9 mouse cellular contexts compared by ENCODE assay signal in the genomic region with DNA sequence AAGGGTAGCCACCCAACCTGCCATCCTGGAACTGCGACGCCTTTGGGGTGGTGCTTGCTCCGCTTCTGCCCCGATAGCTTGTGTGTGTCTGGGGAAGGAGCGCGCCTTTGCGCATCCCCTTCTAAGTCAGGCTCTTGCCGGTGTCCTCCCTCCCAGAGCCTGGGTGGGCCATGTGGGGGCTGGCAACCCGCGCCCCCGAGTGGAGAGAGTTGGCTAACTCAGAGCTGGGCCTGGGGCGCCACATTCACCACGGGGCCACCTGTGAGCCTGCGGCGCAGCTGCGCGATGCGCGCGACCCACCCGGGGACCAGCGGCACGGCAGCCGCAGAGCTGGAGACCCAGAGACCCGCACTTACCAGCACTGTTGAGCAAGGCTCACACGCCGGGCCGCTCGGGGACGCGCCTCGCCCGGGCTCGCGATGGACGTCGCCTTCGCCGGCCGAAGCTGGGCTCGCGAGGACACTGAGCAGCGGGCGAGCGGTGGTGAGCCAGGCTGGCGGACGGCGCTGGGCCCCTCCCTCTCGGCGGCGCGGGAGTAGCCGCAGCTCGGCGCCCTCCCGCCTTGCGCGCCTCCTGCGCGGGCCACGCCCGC. TPM values are rescaled to one million over a fixed set of nuclear protein-coding genes. Genes with fewer than 3 reads are reported as not detected.
DNase-seq lines count a peak whose midpoint lies in the region; ATAC-seq and TF ChIP-seq lines count a peak whose summit lies in the region.
"Had no signal": no experiment of that assay in that cellular context is flagged by ENCODE, and none has a peak within 500 bp of the region (broad histone marks: within the 10 kb centered on the region; RNA-seq: fewer than 3 reads in every experiment).

A gene (minus strand): TSS at position 518 of the 592 bp plus-strand sequence.

- peak; percentile 93 for ATAC-seq in hindbrain, postnatal 0 days

- TF ChIP-seq CTCF in hindbrain, postnatal 0 days (IDR thresholded peaks at IDR 0.05; ENCODE audit: low read depth) = no peak

- no peaks in the 10 kb centered on the region for H3K4me1 ChIP-seq in hindbrain, postnatal 0 days (ENCODE audit: insufficient read depth, low read length)

- no peaks in the 10 kb centered on the region for H3K9me3 ChIP-seq in hindbrain, postnatal 0 days (ENCODE audit: low read length)

- peak within 1 kb of the TSS; percentile 82 for H3K4me2 ChIP-seq in hindbrain, postnatal 0 days (ENCODE audit: low read depth, low read length)

- peak within 1 kb of the TSS; percentile 58 for H3K9ac ChIP-seq in hindbrain, postnatal 0 days (replicated peaks; ENCODE audit: low read length)

- H3K36me3 ChIP-seq in hindbrain, postnatal 0 days (ENCODE audit: insufficient read depth, low read length) = no peaks in the 10 kb centered on the region

- peak within 1 kb of the TSS; percentile 74 for H3K27ac ChIP-seq in hindbrain, postnatal 0 days

- H3K4me3 ChIP-seq in hindbrain, postnatal 0 days (ENCODE audit: low read length) = peak within 1 kb of the TSS; percentile 65
- H3K4me3 ChIP-seq: myocyte had no signal

- H3K27me3 ChIP-seq in hindbrain, postnatal 0 days (ENCODE audit: insufficient read depth, low read length) = no peaks in the 10 kb centered on the region

- under 1% methylated on average over 56 of the region's 62 CpGs for WGBS in hindbrain, postnatal 0 days

- peak; percentile 62 for DNase-seq in layer of hippocampus, adult 11-12 months (ENCODE audit: low spot score)
- DNase-seq in layer of hippocampus, adult 9-10 months (ENCODE audit: low spot score) = no peak
- DNase-seq in cerebellum, postnatal 36 days = peak; percentile 56 to 66
- peak; percentile 73 for DNase-seq in frontal cortex, postnatal 36 days (ENCODE audit: low spot score in 2 of 2)
- DNase-seq in hindbrain, postnatal 0 days (ENCODE audit: low spot score) = peak; percentile 74
- peak; percentile 46 for DNase-seq in liver
- DNase-seq in ovary, postnatal 14 days (ENCODE audit: low spot score) = peak; percentile 35
- DNase-seq in adipocyte (ENCODE audit: low spot score) = no peak

RNA-seq across cellular contexts. Expression of the gene that starts here (rescaled TPM):
- 21.4 and 29.6 TPM in 2 replicates for total RNA-seq in hindbrain, postnatal 0 days (2014; rRNA removed)
- 5.0 and 5.2 TPM in 2 replicates for polyA plus RNA-seq in hindbrain, postnatal 0 days (2015; fragmentation: Nextera tagmentation; extraction: Ambion mirVana)

Comparison
In these comparisons a context has a peak if more than half of its experiments do, and no peak if none do; other contexts are left out.
1. DNase-seq: peak in layer of hippocampus, adult 11-12 months (single experiment), cerebellum, postnatal 36 days (2 of 2), frontal cortex, postnatal 36 days (2 of 2), hindbrain, postnatal 0 days (single experiment), liver (single experiment) and ovary, postnatal 14 days (single experiment); none in layer of hippocampus, adult 9-10 months (single experiment) and adipocyte (single experiment).